Mouse (Mus musculus) CH12.LX (cell line): ENCODE data around the gene Cenpm. TPM values are rescaled to one million over a fixed set of nuclear protein-coding genes. Genes with fewer than 3 reads are reported as not detected.

Experiments used
- DNase-seq: peaks from one replicate; pipeline ENCODE4 v3.0.0-alpha.2; 2013; ENCODE audit errors: extremely low read depth
- H3K27ac ChIP-seq: 2 replicates; pipeline ENCODE4 v1.5.1; 2012; ENCODE audit warnings: low read depth, mild to moderate bottlenecking, control low read depth, moderate library complexity; ENCODE audit not compliant: insufficient read depth
- H3K27me3 ChIP-seq: replicated peaks from 2 replicates; pipeline ENCODE3; 2012; ENCODE audit warnings: inconsistent platforms
- H3K36me3 ChIP-seq, 2 experiments: replicated peaks in 1 of 2; 2 replicates each; pipeline versions ENCODE3 to v1.6.1; 2012; ENCODE audit warnings: inconsistent platforms in 1 of 2, low read length in 1 of 2, mild to moderate bottlenecking in 1 of 2, mixed read lengths in 1 of 2, moderate library complexity in 1 of 2; ENCODE audit not compliant: control insufficient read depth in 1 of 2, insufficient read depth in 1 of 2
- H3K4me1 ChIP-seq, 2 experiments: 2 replicates each; pipeline ENCODE4 v1.6.1; 2012; ENCODE audit warnings: inconsistent platforms in 1 of 2, moderate library complexity in 1 of 2; ENCODE audit not compliant: insufficient read depth in 2 of 2, control insufficient read depth in 1 of 2
- H3K4me2 ChIP-seq: 2 replicates; pipeline ENCODE4 v1.6.1; 2012; ENCODE audit warnings: low read depth, mild to moderate bottlenecking, control low read depth; ENCODE audit not compliant: poor library complexity, insufficient read depth, severe bottlenecking
- H3K4me3 ChIP-seq, 3 experiments: fragments of 150-350 bp in 1 of 3; sonication (generic) in 1 of 3; replicated peaks in 1 of 3; 2 replicates each; pipeline versions ENCODE3 to v1.5.1; 2011 to 2012; ENCODE audit warnings: low read depth in 2 of 3, low read length in 2 of 3, mild to moderate bottlenecking in 2 of 3, moderate library complexity in 2 of 3, control low read depth in 1 of 3, improper control_type of control experiment in 1 of 3, inconsistent platforms in 1 of 3, mixed read lengths in 1 of 3; ENCODE audit not compliant: poor library complexity in 1 of 3
- H3K79me2 ChIP-seq: replicated peaks from 2 replicates; pipeline ENCODE4 v1.6.1; 2012; ENCODE audit warnings: mild to moderate bottlenecking, moderate library complexity; ENCODE audit not compliant: control insufficient read depth, poor library complexity, insufficient read depth, severe bottlenecking; ENCODE audit errors: extremely low read depth
- H3K9ac ChIP-seq: 2 replicates; pipeline ENCODE4 v1.6.1; 2012; ENCODE audit warnings: low read depth, mild to moderate bottlenecking, control low read depth, moderate library complexity; ENCODE audit not compliant: insufficient read depth
- H3K9me3 ChIP-seq: replicated peaks from 2 replicates; pipeline ENCODE3; 2012; ENCODE audit warnings: low read length, inconsistent platforms, mixed read lengths
- BHLHE40 ChIP-seq: IDR thresholded peaks from 2 replicates; pipeline ENCODE4 v1.6.1; 2011; ENCODE audit warnings: mild to moderate bottlenecking, low read depth, low read length, improper control_type of control experiment
- CHD1 ChIP-seq: IDR thresholded peaks from 2 replicates; pipeline ENCODE4 v1.6.1; 2012; ENCODE audit warnings: low read depth, low read length, improper control_type of control experiment, inconsistent platforms
- CHD2 ChIP-seq: IDR thresholded peaks from 2 replicates; pipeline ENCODE4 v1.6.1; 2011; ENCODE audit warnings: low read length, improper control_type of control experiment
- CTCF ChIP-seq, 2 experiments: IDR thresholded peaks in 1 of 2; conservative IDR thresholded peaks in 1 of 2; 2 replicates each; pipeline ENCODE4 v1.5.1; 2011 to 2012; ENCODE audit warnings: low read depth in 2 of 2, low read length in 2 of 2, improper control_type of control experiment in 1 of 2, inconsistent platforms in 1 of 2, mild to moderate bottlenecking in 1 of 2, moderate library complexity in 1 of 2
- ELF1 ChIP-seq: IDR thresholded peaks from 2 replicates; pipeline ENCODE4 v1.6.1; 2014; ENCODE audit warnings: low read depth, mild to moderate bottlenecking, inconsistent platforms, low read length, improper control_type of control experiment
- EP300 ChIP-seq: IDR thresholded peaks from 2 replicates; pipeline ENCODE4 v1.6.1; 2011; ENCODE audit warnings: low read length, improper control_type of control experiment
- ETS1 ChIP-seq: conservative IDR thresholded peaks from 2 replicates; pipeline ENCODE4 v1.6.1; 2012; ENCODE audit warnings: low read depth, mild to moderate bottlenecking, inconsistent platforms, low read length, improper control_type of control experiment, moderate library complexity
- GABPA ChIP-seq: IDR thresholded peaks from 2 replicates; pipeline ENCODE4 v1.6.1; 2012; ENCODE audit warnings: low read depth, low read length, improper control_type of control experiment, inconsistent platforms; ENCODE audit not compliant: insufficient replicate concordance
- HCFC1 ChIP-seq: IDR thresholded peaks from 2 replicates; pipeline ENCODE4 v1.6.1; 2012; ENCODE audit warnings: low read depth, mild to moderate bottlenecking, inconsistent platforms, low read length, improper control_type of control experiment
- IRF4 ChIP-seq: IDR thresholded peaks from 2 replicates; pipeline ENCODE4 v1.6.1; 2014; ENCODE audit warnings: low read depth, mild to moderate bottlenecking, inconsistent platforms, low read length, improper control_type of control experiment
- JUN ChIP-seq: IDR thresholded peaks from 2 replicates; pipeline ENCODE4 v1.6.1; 2011; ENCODE audit warnings: low read depth, mild to moderate bottlenecking, low read length, improper control_type of control experiment, moderate library complexity; ENCODE audit not compliant: insufficient read depth
- JUND ChIP-seq: conservative IDR thresholded peaks from 2 replicates; pipeline ENCODE4 v1.6.1; 2011; ENCODE audit warnings: low read depth, low read length, improper control_type of control experiment
- KAT2A ChIP-seq: IDR thresholded peaks from 2 replicates; pipeline ENCODE4 v1.6.1; 2012; ENCODE audit warnings: low read length, improper control_type of control experiment, inconsistent platforms; ENCODE audit not compliant: insufficient replicate concordance
- MAFK ChIP-seq: IDR thresholded peaks from 2 replicates; pipeline ENCODE4 v1.6.1; 2011; ENCODE audit warnings: low read length, improper control_type of control experiment; ENCODE audit not compliant: insufficient replicate concordance
- MAX ChIP-seq: IDR thresholded peaks from 2 replicates; pipeline ENCODE4 v1.6.1; 2011; ENCODE audit warnings: low read length, improper control_type of control experiment
- MAZ ChIP-seq: IDR thresholded peaks from 2 replicates; pipeline ENCODE4 v1.6.1; 2012; ENCODE audit warnings: low read depth, mild to moderate bottlenecking, inconsistent platforms, low read length, improper control_type of control experiment, moderate library complexity
- MEF2A ChIP-seq: IDR thresholded peaks from 2 replicates; pipeline ENCODE4 v1.6.1; 2014; ENCODE audit warnings: low read depth, mild to moderate bottlenecking, inconsistent platforms, low read length, improper control_type of control experiment, borderline replicate concordance
- MXI1 ChIP-seq: IDR thresholded peaks from 2 replicates; pipeline ENCODE4 v1.6.1; 2011; ENCODE audit warnings: mild to moderate bottlenecking, low read depth, low read length, improper control_type of control experiment
- MYC ChIP-seq: IDR thresholded peaks from 2 replicates; pipeline ENCODE4 v1.6.1; 2011; ENCODE audit warnings: low read depth, mild to moderate bottlenecking, improper control_type of control experiment, low read length
- NELFE ChIP-seq: IDR thresholded peaks from 2 replicates; pipeline ENCODE4 v1.6.1; 2011; ENCODE audit warnings: low read depth, low read length, improper control_type of control experiment
- NRF1 ChIP-seq: IDR thresholded peaks from 2 replicates; pipeline ENCODE4 v1.6.1; 2014; ENCODE audit warnings: low read depth, mild to moderate bottlenecking, inconsistent platforms, low read length, improper control_type of control experiment, moderate library complexity
- POLR2A ChIP-seq: IDR thresholded peaks from 2 replicates; pipeline ENCODE4 v1.6.1; 2011; ENCODE audit warnings: low read depth, mild to moderate bottlenecking, improper control_type of control experiment, low read length
- POLR2AphosphoS2 ChIP-seq: IDR thresholded peaks from 2 replicates; pipeline ENCODE4 v1.6.1; 2011; ENCODE audit warnings: low read depth, low read length, improper control_type of control experiment
- RAD21 ChIP-seq: IDR thresholded peaks from 2 replicates; pipeline ENCODE4 v1.6.1; 2011; ENCODE audit warnings: low read depth, mild to moderate bottlenecking, low read length, improper control_type of control experiment, moderate library complexity
- SIN3A ChIP-seq: IDR thresholded peaks from 2 replicates; pipeline ENCODE4 v1.6.1; 2012; ENCODE audit warnings: low read length, improper control_type of control experiment, inconsistent platforms
- SMC3 ChIP-seq: IDR thresholded peaks from 2 replicates; pipeline ENCODE4 v1.6.1; 2011; ENCODE audit warnings: low read depth, low read length, improper control_type of control experiment
- TBP ChIP-seq: conservative IDR thresholded peaks from 2 replicates; pipeline ENCODE4 v1.6.1; 2011; ENCODE audit warnings: low read depth, low read length, improper control_type of control experiment
- TCF12 ChIP-seq: IDR thresholded peaks from 2 replicates; pipeline ENCODE4 v1.6.1; 2014; ENCODE audit warnings: low read depth, mild to moderate bottlenecking, inconsistent platforms, low read length, improper control_type of control experiment
- UBTF ChIP-seq: IDR thresholded peaks from 2 replicates; pipeline ENCODE4 v1.6.1; 2012; ENCODE audit warnings: low read depth, mild to moderate bottlenecking, inconsistent platforms, low read length, improper control_type of control experiment, moderate library complexity
- USF1 ChIP-seq: IDR thresholded peaks from 2 replicates; pipeline ENCODE4 v1.6.1; 2014; ENCODE audit warnings: low read depth, mild to moderate bottlenecking, inconsistent platforms, low read length, improper control_type of control experiment
- USF2 ChIP-seq: conservative IDR thresholded peaks from 2 replicates; pipeline ENCODE4 v1.6.1; 2011; ENCODE audit warnings: low read depth, low read length, improper control_type of control experiment
- ZMIZ1 ChIP-seq: IDR thresholded peaks from 2 replicates; pipeline ENCODE4 v1.6.1; 2012; ENCODE audit warnings: low read depth, mild to moderate bottlenecking, inconsistent platforms, low read length, improper control_type of control experiment
- ZNF384 ChIP-seq: IDR thresholded peaks from 2 replicates; pipeline ENCODE4 v1.6.1; 2012; ENCODE audit warnings: low read depth, low read length, improper control_type of control experiment, inconsistent platforms
- dilution Hi-C: fragments of 300-500 bp; cut with MboI; formaldehyde crosslinking; loops from 2 replicates; pipeline ENCODE4 v1.14.3; 2020; ENCODE audit warnings: low sequenced_read_pairs; ENCODE audit not compliant: extremely low pct_unique_long_range_greater_than_20kb, extremely low pct_ligation_motif_present
- in situ Hi-C: fragments of 300-500 bp; cut with MboI; formaldehyde crosslinking; loops from 3 replicates; pipeline ENCODE4 v1.14.3; 2019; ENCODE audit warnings: low sequenced_read_pairs, low pct_ligation_motif_present, low pct_unique_long_range_greater_than_20kb, mixed read lengths
- polyA plus RNA-seq: library from polyadenylated mRNA; unstranded; fragments of >175 nt; gene quantifications from 2 replicates; pipeline ENCODE4 v1.2.1, GENCODE M21; 2012; ENCODE audit warnings: low read depth; ENCODE audit not compliant: insufficient read length
- total RNA-seq, 2 experiments: library from RNA; depleted of rRNA; stranded (reverse); fragments of 300-350 nt in 1 of 2; fragments of >200 nt in 1 of 2; gene quantifications; 2 replicates each; pipeline ENCODE4 v1.2.3; 2012 to 2014

Gene Cenpm
- total and polyA plus RNA-seq, 3 experiments: 22.8 to 39.6 (median 34.2) TPM

DNA sequence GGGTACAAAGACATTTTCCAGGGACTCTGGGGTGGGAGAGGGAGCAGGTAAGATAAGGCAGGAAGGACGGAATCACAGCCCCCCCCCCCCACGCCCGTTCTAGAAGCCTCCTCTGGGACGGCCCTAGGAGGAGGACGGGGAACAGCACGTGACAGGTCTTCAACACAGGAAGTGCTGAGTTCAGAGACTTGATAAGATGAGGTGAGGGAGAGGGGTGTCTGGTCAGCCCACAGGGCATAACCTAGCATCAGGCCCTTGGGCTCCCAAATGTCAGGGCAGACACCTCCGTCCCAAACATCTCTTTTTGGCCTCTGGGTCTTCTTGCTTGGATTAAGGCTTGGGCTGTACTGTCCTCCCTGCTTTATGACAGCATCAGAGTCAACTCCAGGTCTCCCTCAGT is 21.3 kb downstream of the Cenpm start:
- in situ Hi-C loops: no loop called here
- H3K27me3 ChIP-seq: no peaks in the 10 kb centered on the region
- H3K4me2 ChIP-seq: peak overlapping the region; percentile 92

DNA sequence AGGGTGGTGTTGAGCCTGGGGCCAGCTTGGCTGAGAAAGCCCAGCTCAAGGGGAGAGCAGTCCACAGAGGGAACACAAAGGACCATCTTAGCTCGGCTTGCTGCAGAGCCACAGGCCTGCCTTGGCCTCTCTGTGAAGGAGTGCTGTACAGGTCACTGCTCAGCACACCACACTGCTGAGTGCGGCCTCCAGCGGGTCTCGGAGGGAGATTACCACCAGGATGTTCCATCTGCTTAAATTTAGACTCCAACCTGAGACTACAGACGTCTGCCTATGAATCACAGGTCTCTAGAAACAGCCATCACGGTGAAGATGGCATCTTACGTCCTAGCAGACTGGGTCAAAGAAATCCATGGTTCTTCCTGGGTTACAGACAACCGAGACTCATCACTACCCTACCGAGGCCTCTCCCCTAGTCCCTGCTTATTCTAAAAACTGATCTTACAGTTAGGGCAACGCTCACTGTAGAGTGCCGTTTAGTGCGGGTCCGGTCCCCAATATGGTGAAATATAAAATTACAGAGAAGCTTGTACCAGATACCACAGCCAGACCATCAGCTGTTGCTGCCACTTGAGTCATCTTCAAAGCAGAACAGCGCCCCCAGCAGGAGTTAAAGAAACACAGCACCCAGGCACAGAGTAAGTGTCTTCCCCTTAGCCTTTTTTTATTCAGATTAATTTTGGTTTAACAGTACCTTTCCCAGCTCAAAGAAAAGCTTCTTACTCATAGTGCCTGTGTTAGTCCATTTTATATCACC is 23.3 kb downstream of the Cenpm start:
- Histone ChIP-seq H3K79me2 (peaks cover 18% of the 10 kb centered on the region), H3K9me3 (no peaks in the 10 kb centered on the region), H3K4me1 (peaks cover 27 to 74% of the 10 kb centered on the region in 2 experiments), H3K4me2 (peak overlapping the region; percentile 75), H3K36me3 (peaks cover 5 to 10% of the 10 kb centered on the region in 2 experiments), H3K27me3 (no peaks in the 10 kb centered on the region), H3K27ac (peak overlapping the region; percentile 90), H3K9ac (peak overlapping the region; percentile 97), H3K4me3 (peak overlapping the region; percentile 9 to 31 (median 28))
- in situ Hi-C loops (no loop called here), dilution Hi-C loops (no loop called here)
- peak; percentile 89 for DNase-seq
- TF ChIP-seq IRF4: 0 out of 2 replicates have a peak, but pooled peaks have one; percentile 31
- peak; percentile 48 for TF ChIP-seq SMC3
- TF ChIP-seq EP300: 0 out of 2 replicates have a peak, but pooled peaks have one; percentile 16
- TF ChIP-seq BHLHE40: 0 out of 2 replicates have a peak, but pooled peaks have one; percentile 31
- TF ChIP-seq CTCF (conservative IDR thresholded peaks at IDR 0.05 in 1 of 2, IDR thresholded peaks at IDR 0.05 in 1 of 2; ENCODE audit: low read depth in 2 of 2, low read length in 2 of 2): peak; percentile 65 to 76
- TF ChIP-seq TBP: no peak
- no peak; the same call in 1 of the 2 replicates for TF ChIP-seq CHD2
- no peak for TF ChIP-seq MYC
- peak; percentile 8 for TF ChIP-seq ETS1
- TF ChIP-seq ELF1: no peak
- peak; percentile 10 for TF ChIP-seq MEF2A
- TF ChIP-seq KAT2A: no peak
- TF ChIP-seq SIN3A: peak; percentile 89
- peak; percentile 82 for TF ChIP-seq POLR2AphosphoS2
- TF ChIP-seq ZNF384: peak; percentile 38
- TF ChIP-seq ZMIZ1: peak; percentile 52
- no peak for TF ChIP-seq JUND
- TF ChIP-seq CHD1: peak; percentile 95
- TF ChIP-seq UBTF: peak; percentile 61
- TF ChIP-seq POLR2A: peak; percentile 58; the same call in 1 of the 2 replicates
- peak; percentile 57 for TF ChIP-seq RAD21
- TF ChIP-seq TCF12: peak; percentile 37

More for the DNA sequence above, 21.3 kb downstream of the Cenpm start:
- peak overlapping the region; percentile 97 for H3K9ac ChIP-seq
- no peaks in the 10 kb centered on the region for H3K9me3 ChIP-seq
- dilution Hi-C loops: no loop called here
- H3K27ac ChIP-seq: peak overlapping the region; percentile 90
- H3K4me3 ChIP-seq: peak overlapping the region; percentile 72 to 89 (median 86)
- peaks cover 5 to 10% of the 10 kb centered on the region in 2 experiments for H3K36me3 ChIP-seq
- no peak for DNase-seq
- H3K4me1 ChIP-seq: peaks cover 27 to 72% of the 10 kb centered on the region in 2 experiments
- H3K79me2 ChIP-seq: peaks cover 18% of the 10 kb centered on the region
- TF ChIP-seq TBP (no peak), SIN3A (0 out of 2 replicates have a peak, but pooled peaks have one; percentile 29), USF1 (peak; percentile 75), UBTF (0 out of 2 replicates have a peak, but pooled peaks have one; percentile 6), CHD1 (no peak), ZMIZ1 (peak; percentile 17; the same call in 1 of the 2 replicates), BHLHE40 (peak; percentile 93), ELF1 (peak; percentile 68), USF2 (peak; percentile 73), MAFK (no peak), MAZ (0 out of 2 replicates have a peak, but pooled peaks have one; percentile 43), POLR2A (peak; percentile 66), TCF12 (0 out of 2 replicates have a peak, but pooled peaks have one; percentile 9), MAX (peak; percentile 60; the same call in 1 of the 2 replicates), MXI1 (peak; percentile 62; the same call in 1 of the 2 replicates), POLR2AphosphoS2 (no peak), NELFE (no peak), NRF1 (no peak), IRF4 (no peak), ETS1 (peak; percentile 16; the same call in 1 of the 2 replicates), HCFC1 (no peak), JUN (no peak), GABPA (no peak)
